Mouse (Mus musculus): ENCODE measurements around the gene Filip1. TPM values are rescaled to one million over a fixed set of nuclear protein-coding genes. Genes with fewer than 3 reads are reported as not detected.
"Not testable (repeated sequence)": the region's sequence is repeated elsewhere in the genome, so short reads cannot be mapped to it uniquely, and the experiment has no call there.

The Filip1 gene
- 1.5 and 1.8 TPM in 2 replicates for polyA plus RNA-seq (2012; rRNA removed)

GRCm38 (mm10) chr9:80012751-80013150, at the start of gene Filip1:
Gene Filip1, minus strand, starts transcription at chr9:80012851.
- DNase-seq, result no peak
- TF ChIP-seq CTCF (conservative IDR thresholded peaks at IDR 0.05; ENCODE audit: insufficient read depth, insufficient read length, low read depth, low read length) (no peak), POLR2A (IDR thresholded peaks at IDR 0.05; ENCODE audit: low read depth, low read length) (no peak)
- Histone ChIP-seq H3K4me3 (ENCODE audit: insufficient read depth, low read depth, low read length) (no peak within 1 kb of the TSS), H3K4me1 (ENCODE audit: control insufficient read depth, insufficient read depth, low read length) (no peaks in the 10 kb centered on the region), H3K27ac (ENCODE audit: insufficient read depth, low read depth, low read length) (no peak within 1 kb of the TSS), H3K27me3 (replicated peaks; ENCODE audit: control insufficient read depth, insufficient read depth, low read length) (no peaks in the 10 kb centered on the region), H3K36me3 (ENCODE audit: control insufficient read depth, insufficient read depth, low read length) (no peaks in the 10 kb centered on the region)
- WGBS, result 58% methylated on average over 7 of the region's 7 CpGs

GRCm38 (mm10) chr9:80057690-80058089, 45.0 kb upstream of the Filip1 start:
- H3K27me3 ChIP-seq (replicated peaks; ENCODE audit: control insufficient read depth, insufficient read depth, low read length), result no peaks in the 10 kb centered on the region
- H3K4me3 ChIP-seq (ENCODE audit: insufficient read depth, low read depth, low read length), result no peak overlapping the region
- no peak for DNase-seq
- TF ChIP-seq CTCF (conservative IDR thresholded peaks at IDR 0.05; ENCODE audit: insufficient read depth, insufficient read length, low read depth, low read length) (no peak), POLR2A (IDR thresholded peaks at IDR 0.05; ENCODE audit: low read depth, low read length) (no peak)
- no peaks in the 10 kb centered on the region for H3K36me3 ChIP-seq (ENCODE audit: control insufficient read depth, insufficient read depth, low read length)
- H3K27ac ChIP-seq (ENCODE audit: insufficient read depth, low read depth, low read length), result no peak overlapping the region
- 81% methylated on average over 2 of the region's 2 CpGs for WGBS
- no peaks in the 10 kb centered on the region for H3K4me1 ChIP-seq (ENCODE audit: control insufficient read depth, insufficient read depth, low read length)

DNA sequence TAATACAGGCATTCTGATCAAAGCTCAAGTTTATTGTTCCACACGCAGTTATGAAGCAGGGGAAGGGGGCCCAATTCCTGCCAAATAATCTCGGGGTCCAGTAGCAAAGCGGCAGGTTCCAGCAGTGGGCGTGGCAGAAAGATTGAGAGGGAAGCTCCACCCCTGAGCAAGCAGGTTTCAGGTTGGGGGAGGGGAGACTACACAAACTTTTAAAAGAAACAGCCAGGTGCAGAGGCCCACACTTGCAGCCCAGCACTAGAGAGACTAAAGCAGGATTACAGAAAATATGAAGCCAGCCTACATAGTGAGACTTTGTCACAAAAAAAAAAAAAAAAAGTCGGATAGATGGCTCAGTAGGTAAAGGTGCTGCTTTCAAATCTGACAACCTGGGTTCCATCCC, 40.3 kb upstream of the Filip1 start:
- H3K4me3 ChIP-seq (ENCODE audit: insufficient read depth, low read depth, low read length), result no peak overlapping the region
- H3K36me3 ChIP-seq (ENCODE audit: control insufficient read depth, insufficient read depth, low read length), result no peaks in the 10 kb centered on the region
- WGBS, result 90% methylated on average over 5 of the region's 5 CpGs
- H3K27me3 ChIP-seq (replicated peaks; ENCODE audit: control insufficient read depth, insufficient read depth, low read length), result no peaks in the 10 kb centered on the region
- no peaks in the 10 kb centered on the region for H3K4me1 ChIP-seq (ENCODE audit: control insufficient read depth, insufficient read depth, low read length)
- no peak overlapping the region for H3K27ac ChIP-seq (ENCODE audit: insufficient read depth, low read depth, low read length)
- no peak for TF ChIP-seq POLR2A (IDR thresholded peaks at IDR 0.05; ENCODE audit: low read depth, low read length)
- TF ChIP-seq CTCF (conservative IDR thresholded peaks at IDR 0.05; ENCODE audit: insufficient read depth, insufficient read length, low read depth, low read length), result no peak
- DNase-seq, result no peak

- H3K27me3 ChIP-seq (replicated peaks; ENCODE audit: control insufficient read depth, insufficient read depth, low read length); H3K4me1 ChIP-seq (ENCODE audit: control insufficient read depth, insufficient read depth, low read length); H3K27ac ChIP-seq (ENCODE audit: insufficient read depth, low read depth, low read length); DNase-seq; H3K4me3 ChIP-seq (ENCODE audit: insufficient read depth, low read depth, low read length); H3K36me3 ChIP-seq (ENCODE audit: control insufficient read depth, insufficient read depth, low read length): not testable (repeated sequence)
- 58% methylated on average over 5 of the region's 5 CpGs for WGBS
Measured at GRCm38 (mm10) chr9:80049271-80049670, 36.6 kb upstream of the Filip1 start.

GRCm38 (mm10) chr9:80044301-80044700, 31.6 kb upstream of the Filip1 start:
- H3K36me3 ChIP-seq (ENCODE audit: control insufficient read depth, insufficient read depth, low read length); H3K4me3 ChIP-seq (ENCODE audit: insufficient read depth, low read depth, low read length); H3K27me3 ChIP-seq (replicated peaks; ENCODE audit: control insufficient read depth, insufficient read depth, low read length); DNase-seq; H3K27ac ChIP-seq (ENCODE audit: insufficient read depth, low read depth, low read length); H3K4me1 ChIP-seq (ENCODE audit: control insufficient read depth, insufficient read depth, low read length): not testable (repeated sequence)
- WGBS, result 85% methylated on average over 4 of the region's 4 CpGs

DNA sequence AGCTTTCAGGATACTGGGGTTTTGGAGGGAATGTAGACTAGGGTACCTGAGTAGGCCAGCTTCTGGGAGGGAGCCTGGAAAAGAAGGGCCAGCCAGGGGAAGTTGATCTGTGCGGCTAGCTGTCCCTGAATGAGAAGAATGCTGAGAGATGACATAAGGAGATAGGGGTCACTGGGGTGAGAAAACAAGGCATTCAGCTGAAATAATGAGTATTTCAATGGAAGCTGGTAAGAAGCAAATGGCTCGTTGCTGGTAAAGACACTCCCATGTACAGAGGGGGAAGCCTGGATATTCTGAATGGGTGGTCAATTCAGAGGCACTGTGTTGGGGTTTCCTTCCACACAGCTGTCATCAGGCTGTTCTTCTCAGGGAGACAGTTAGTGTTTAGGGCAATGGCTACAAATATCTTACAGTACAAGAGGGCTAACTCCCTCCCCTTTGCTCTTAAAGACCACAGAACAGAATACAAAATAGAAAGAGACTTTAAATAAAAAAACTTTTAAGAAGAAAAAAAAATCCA, 26.7 kb upstream of the Filip1 start:
- Histone ChIP-seq H3K4me3 (ENCODE audit: insufficient read depth, low read depth, low read length) (no peak overlapping the region), H3K27ac (ENCODE audit: insufficient read depth, low read depth, low read length) (no peak overlapping the region), H3K36me3 (ENCODE audit: control insufficient read depth, insufficient read depth, low read length) (no peaks in the 10 kb centered on the region), H3K4me1 (ENCODE audit: control insufficient read depth, insufficient read depth, low read length) (no peaks in the 10 kb centered on the region), H3K27me3 (replicated peaks; ENCODE audit: control insufficient read depth, insufficient read depth, low read length) (no peaks in the 10 kb centered on the region)
- DNase-seq, result no peak
- 40% methylated on average over 2 of the region's 2 CpGs for WGBS
- TF ChIP-seq CTCF (conservative IDR thresholded peaks at IDR 0.05; ENCODE audit: insufficient read depth, insufficient read length, low read depth, low read length) (no peak), POLR2A (IDR thresholded peaks at IDR 0.05; ENCODE audit: low read depth, low read length) (no peak)

GRCm38 (mm10) chr9:80037997-80038383, 25.3 kb upstream of the Filip1 start:
- Histone ChIP-seq H3K4me1 (ENCODE audit: control insufficient read depth, insufficient read depth, low read length) (no peaks in the 10 kb centered on the region), H3K27me3 (replicated peaks; ENCODE audit: control insufficient read depth, insufficient read depth, low read length) (no peaks in the 10 kb centered on the region), H3K27ac (ENCODE audit: insufficient read depth, low read depth, low read length) (no peak overlapping the region), H3K36me3 (ENCODE audit: control insufficient read depth, insufficient read depth, low read length) (no peaks in the 10 kb centered on the region), H3K4me3 (ENCODE audit: insufficient read depth, low read depth, low read length) (no peak overlapping the region)
- DNase-seq, result no peak
- TF ChIP-seq CTCF (conservative IDR thresholded peaks at IDR 0.05; ENCODE audit: insufficient read depth, insufficient read length, low read depth, low read length) (no peak), POLR2A (IDR thresholded peaks at IDR 0.05; ENCODE audit: low read depth, low read length) (no peak)

All from kidney, adult 2 months (tissue).